Mouse (Mus musculus) regulatory T cell (primary cell): Measurements from ENCODE around the gene Cst9.

ENCODE experiments used
- in situ Hi-C: fragments of 300-600 bp; cut with MboI, MseI; formaldehyde crosslinking; loops from one replicate; pipeline ENCODE4 v1.15.1; 2025; ENCODE audit warnings: high pct_unique_total_duplicates

The Cst9 gene

GRCm38 (mm10) chr2:148877016-148877770 lies 42.2 kb downstream of the Cst9 start:
- in situ Hi-C loops: no loop called here

- in situ Hi-C loops: no loop called here
Measured at GRCm38 (mm10) chr2:148878641-148879130, 43.7 kb downstream of the Cst9 start.

GRCm38 (mm10) chr2:148879199-148879598 lies 44.3 kb downstream of the Cst9 start:
- in situ Hi-C loops: no loop called here

- in situ Hi-C loops: loop anchor here (10.0 kb wide), 1 partner anchor 1250 kb away; the partner anchor contains the start of gene Zfp120
Measured at GRCm38 (mm10) chr2:148884738-148885137, 49.8 kb downstream of the Cst9 start.
